Mouse (Mus musculus): Measurements from ENCODE around the gene Pea15a.

Gene Pea15a

GRCm38 (mm10) chr1:172180881-172181280 lies 25.7 kb downstream of the Pea15a start:
- no peak for DNase-seq (ENCODE audit: low spot score in 2 of 2)

GRCm38 (mm10) chr1:172179102-172179501 lies 27.5 kb downstream of the Pea15a start:
- DNase-seq (ENCODE audit: low spot score in 2 of 2) = no peak

- no peak for DNase-seq (ENCODE audit: low spot score in 2 of 2)
These were observed 28.8 kb downstream of the Pea15a start for GRCm38 (mm10) chr1:172177791-172178190.

- DNase-seq (ENCODE audit: low spot score in 2 of 2) = no peak
These were observed 33.4 kb downstream of the Pea15a start for GRCm38 (mm10) chr1:172173181-172173580.

GRCm38 (mm10) chr1:172172381-172172780 lies 34.2 kb downstream of the Pea15a start:
- DNase-seq (ENCODE audit: low spot score in 2 of 2) = no peak

- DNase-seq (ENCODE audit: low spot score in 2 of 2) = no peak
These were observed 36.8 kb downstream of the Pea15a start for GRCm38 (mm10) chr1:172169809-172170208.

GRCm38 (mm10) chr1:172167911-172168310 lies 38.7 kb downstream of the Pea15a start:
- DNase-seq (ENCODE audit: low spot score in 2 of 2) = no peak

GRCm38 (mm10) chr1:172162959-172163358 lies 43.6 kb downstream of the Pea15a start:
- no peak for DNase-seq (ENCODE audit: low spot score in 2 of 2)

- no peak for DNase-seq (ENCODE audit: low spot score in 2 of 2)
These were observed 44.6 kb downstream of the Pea15a start for GRCm38 (mm10) chr1:172162009-172162408.

- no peak for DNase-seq (ENCODE audit: low spot score in 2 of 2)
These were observed 46.1 kb downstream of the Pea15a start for GRCm38 (mm10) chr1:172160508-172160907.

GRCm38 (mm10) chr1:172159970-172160369 lies 46.6 kb downstream of the Pea15a start:
- no peak for DNase-seq (ENCODE audit: low spot score in 2 of 2)

- DNase-seq (ENCODE audit: low spot score in 2 of 2) = no peak
These were observed 51.1 kb downstream of the Pea15a start for GRCm38 (mm10) chr1:172155518-172155917.

GRCm38 (mm10) chr1:172154536-172154935 lies 52.1 kb downstream of the Pea15a start:
- DNase-seq (ENCODE audit: low spot score in 2 of 2) = no peak

- DNase-seq (ENCODE audit: low spot score in 2 of 2) = no peak
These were observed 57.4 kb downstream of the Pea15a start for GRCm38 (mm10) chr1:172148955-172149815.

GRCm38 (mm10) chr1:172148279-172148954 lies 58.2 kb downstream of the Pea15a start:
- peak in 1 of 2 experiments; percentile 30 for DNase-seq (ENCODE audit: low spot score in 2 of 2)

- DNase-seq (ENCODE audit: low spot score in 2 of 2) = peak; percentile 91 to 95
These were observed 58.7 kb downstream of the Pea15a start, which contains the start of gene Dcaf8 for GRCm38 (mm10) chr1:172147835-172148278. Gene Dcaf8 (plus strand): TSS chr1:172148084.

Measured in frontal cortex, postnatal 10 days (tissue).